ENCODE assay signal across 8 mouse cellular contexts in the genomic region with DNA sequence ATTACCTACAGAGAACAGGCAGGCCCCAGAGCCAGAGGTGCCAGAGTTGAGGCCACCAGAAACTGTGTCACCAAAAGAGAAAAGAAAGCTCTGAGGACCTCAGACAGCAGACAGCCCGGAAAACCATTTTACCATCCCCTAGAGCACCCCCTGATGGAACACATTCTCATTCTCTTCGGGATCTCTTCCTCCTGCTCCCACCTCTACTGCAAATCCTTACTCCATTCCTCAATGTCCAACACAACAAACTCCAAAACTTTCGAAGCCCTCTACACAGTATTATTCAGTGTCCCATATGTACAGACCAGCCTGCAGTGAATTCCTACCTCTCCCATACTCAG. TPM values are rescaled to one million over a fixed set of nuclear protein-coding genes. Genes with fewer than 3 reads are reported as not detected.
DNase-seq lines count a peak whose midpoint lies in the region; ATAC-seq and TF ChIP-seq lines count a peak whose summit lies in the region.

No protein-coding gene starts in this region.

- TF ChIP-seq CTCF in liver, adult 2 months (IDR thresholded peaks at IDR 0.05; ENCODE audit: low read depth, low read length) = no peak

- H3K9ac ChIP-seq in liver, adult 2 months (ENCODE audit: low read depth, low read length) = peak overlapping the region; percentile 98
- H3K9ac ChIP-seq in embryonic facial prominence, embryonic 12.5 days = peak overlapping the region; percentile 85
- peak overlapping the region; percentile 92 for H3K9ac ChIP-seq in intestine, embryonic 16.5 days (ENCODE audit: low read depth, low read length)
- H3K9ac ChIP-seq in neural tube, embryonic 14.5 days (replicated peaks; ENCODE audit: low read depth, low read length) = peak overlapping the region; percentile 65

- H3K27ac ChIP-seq in liver, adult 2 months (replicated peaks; ENCODE audit: insufficient read depth, low read depth, low read length) = peak overlapping the region; percentile 95
- H3K27ac ChIP-seq in embryonic facial prominence, embryonic 12.5 days = peak overlapping the region; percentile 87
- H3K27ac ChIP-seq in intestine, embryonic 16.5 days (ENCODE audit: low read length) = peak overlapping the region; percentile 97
- 0 out of 2 replicates have a peak overlapping the region, but pooled peaks have one; percentile 76 for H3K27ac ChIP-seq in neural tube, embryonic 14.5 days (ENCODE audit: low read depth, low read length)

- H3K4me3 ChIP-seq in liver, adult 2 months (ENCODE audit: insufficient read depth, low read depth, low read length) = peak overlapping the region; percentile 89
- peak overlapping the region; percentile 91 for H3K4me3 ChIP-seq in embryonic facial prominence, embryonic 12.5 days
- peak overlapping the region; percentile 95 for H3K4me3 ChIP-seq in intestine, embryonic 16.5 days (ENCODE audit: low read length)
- peak overlapping the region; percentile 56 for H3K4me3 ChIP-seq in neural tube, embryonic 14.5 days (ENCODE audit: low read depth, low read length)

- no peaks in the 10 kb centered on the region for H3K27me3 ChIP-seq in liver, adult 2 months (ENCODE audit: control insufficient read depth, insufficient read depth, low read length)
- H3K27me3 ChIP-seq in embryonic facial prominence, embryonic 12.5 days = no peaks in the 10 kb centered on the region
- no peaks in the 10 kb centered on the region for H3K27me3 ChIP-seq in intestine, embryonic 16.5 days (replicated peaks; ENCODE audit: control insufficient read depth, insufficient read depth, low read length)
- H3K27me3 ChIP-seq in neural tube, embryonic 14.5 days (ENCODE audit: control insufficient read depth, insufficient read depth, low read length) = no peaks in the 10 kb centered on the region

- peaks cover 14% of the 10 kb centered on the region for H3K36me3 ChIP-seq in liver, adult 2 months (ENCODE audit: control insufficient read depth, insufficient read depth, low read length)
- peaks cover 10% of the 10 kb centered on the region; the same call in 1 of the 2 replicates for H3K36me3 ChIP-seq in embryonic facial prominence, embryonic 12.5 days
- H3K36me3 ChIP-seq in intestine, embryonic 16.5 days (ENCODE audit: control insufficient read depth, insufficient read depth, low read length) = no peaks in the 10 kb centered on the region
- no peaks in the 10 kb centered on the region for H3K36me3 ChIP-seq in neural tube, embryonic 14.5 days (ENCODE audit: control insufficient read depth, insufficient read depth, low read length)

- H3K4me2 ChIP-seq in embryonic facial prominence, embryonic 12.5 days (replicated peaks) = peak overlapping the region; percentile 56
- H3K4me2 ChIP-seq in intestine, embryonic 16.5 days (ENCODE audit: low read depth, low read length) = peak overlapping the region; percentile 55
- peak overlapping the region; percentile 94 for H3K4me2 ChIP-seq in neural tube, embryonic 14.5 days (ENCODE audit: low read depth, low read length)

- H3K4me1 ChIP-seq in liver, adult 2 months (ENCODE audit: control insufficient read depth, insufficient read depth, low read length) = peaks cover 31% of the 10 kb centered on the region
- peaks cover 19% of the 10 kb centered on the region for H3K4me1 ChIP-seq in embryonic facial prominence, embryonic 12.5 days
- H3K4me1 ChIP-seq in intestine, embryonic 16.5 days (ENCODE audit: control insufficient read depth, insufficient read depth, low read length) = peaks cover 20% of the 10 kb centered on the region
- peaks cover 15% of the 10 kb centered on the region for H3K4me1 ChIP-seq in neural tube, embryonic 14.5 days (ENCODE audit: control insufficient read depth, insufficient read depth, low read length)

- no peaks in the 10 kb centered on the region for H3K9me3 ChIP-seq in embryonic facial prominence, embryonic 12.5 days
- no peaks in the 10 kb centered on the region for H3K9me3 ChIP-seq in intestine, embryonic 16.5 days (ENCODE audit: control insufficient read depth, low read length)
- H3K9me3 ChIP-seq in neural tube, embryonic 14.5 days (ENCODE audit: control insufficient read depth, low read length) = no peaks in the 10 kb centered on the region

- DNase-seq in liver, adult 2 months (ENCODE audit: extremely low read depth, low read depth, low spot score) = peak; percentile 39
- no peak for DNase-seq in liver
- no peak for DNase-seq in kidney, postnatal 14 days
- DNase-seq in urinary bladder, postnatal 4 days (ENCODE audit: low spot score in 2 of 2) = no peak
- DNase-seq in adrenal gland, postnatal 4 days (ENCODE audit: low spot score in 2 of 2) = no peak

- 4% methylated on average over 3 of the region's 3 CpGs for WGBS in liver, adult 2 months
- 13% methylated on average over 3 of the region's 3 CpGs for WGBS in embryonic facial prominence, embryonic 12.5 days
- WGBS in intestine, embryonic 16.5 days = 10% methylated on average over 3 of the region's 3 CpGs
- 18% methylated on average over 3 of the region's 3 CpGs for WGBS in neural tube, embryonic 14.5 days

- peaks cover 31% of the 10 kb centered on the region for H3K79me2 ChIP-seq in liver, adult 2 months (ENCODE audit: control insufficient read depth, insufficient read depth, low read length)

- no peak for ATAC-seq in embryonic facial prominence, embryonic 12.5 days (ENCODE audit: insufficient number of reproducible peaks, insufficient read depth, low FRiP score, low TSS enrichment)
- peak; percentile 38 for ATAC-seq in intestine, embryonic 16.5 days
- no peak for ATAC-seq in neural tube, embryonic 14.5 days (ENCODE audit: low read depth)

- no peak for TF ChIP-seq POLR2A in liver, adult 2 months (IDR thresholded peaks at IDR 0.05; ENCODE audit: extremely low read depth, insufficient read depth, low read length)

RNA-seq across cellular contexts. Expression of gene Hdlbp, which starts 32.8 kb away (rescaled TPM):
- 169 and 179 TPM in 2 replicates for total RNA-seq in liver, adult 2 months (2014; rRNA removed)
- polyA plus RNA-seq in liver, adult 2 months (2012; rRNA removed) = 103 and 119 TPM in 2 replicates
- 134 and 139 TPM in 2 replicates for polyA plus RNA-seq in embryonic facial prominence, embryonic 12.5 days (2016; fragmentation: Nextera tagmentation; extraction: Ambion mirVana)
- 146 and 159 TPM in 2 replicates for polyA plus RNA-seq in intestine, embryonic 16.5 days (2015; fragmentation: Nextera tagmentation; extraction: Ambion mirVana)
- polyA plus RNA-seq in neural tube, embryonic 14.5 days (2014; fragmentation: Nextera tagmentation; extraction: Ambion mirVana) = 61.6 and 77.7 TPM in 2 replicates
- 100 to 1,000 TPM; 306 to 308 TPM for total RNA-seq in adrenal gland, postnatal 4 days (2021)
